Mouse (Mus musculus): Measurements from ENCODE around the gene Muc3.

DNA sequence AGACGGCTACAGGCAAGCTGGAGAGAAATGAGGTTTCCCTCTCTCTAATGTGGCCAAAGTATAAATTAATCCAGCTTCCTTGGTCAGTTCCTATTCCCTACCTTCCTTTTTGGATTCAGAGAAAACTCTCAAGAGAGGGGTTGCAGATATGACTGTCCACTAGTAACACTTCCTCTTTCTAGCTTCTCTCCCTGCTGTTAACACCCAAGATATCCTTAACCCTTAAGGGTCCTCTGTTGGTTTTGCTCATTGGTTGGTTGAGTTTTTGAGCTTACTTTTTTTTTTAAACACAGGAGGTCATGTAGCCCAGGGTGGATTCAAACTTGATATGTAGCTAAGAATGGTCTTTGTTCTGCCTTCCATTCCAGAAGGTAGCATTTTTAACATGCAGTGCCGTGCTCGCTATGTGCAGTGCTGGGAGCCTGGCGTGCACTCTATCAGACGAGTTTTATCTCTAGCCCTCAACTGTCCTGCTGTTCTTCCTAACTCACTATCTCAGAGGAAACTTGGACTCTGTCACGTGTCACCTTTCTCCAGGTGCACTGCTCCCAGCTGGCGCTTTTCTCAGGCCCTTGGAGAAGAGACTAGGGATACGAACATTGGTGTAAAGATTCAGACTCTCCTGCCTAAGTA is 45.5 kb upstream of the Muc3 start:
- no peak for TF ChIP-seq POLR2A (IDR thresholded peaks at IDR 0.05; ENCODE audit: low read depth, low read length)
- TF ChIP-seq CTCF (conservative IDR thresholded peaks at IDR 0.05; ENCODE audit: insufficient read depth, insufficient read length, low read depth, low read length) = no peak
